Mouse (Mus musculus) erythroblast, embryonic 14.5 days (primary cell): Measurements from ENCODE around the gene Rdh16f2. TPM values are rescaled to one million over a fixed set of nuclear protein-coding genes. Genes with fewer than 3 reads are reported as not detected.
"Not testable (repeated sequence)": the region's sequence is repeated elsewhere in the genome, so short reads cannot be mapped to it uniquely, and the experiment has no call there.

ENCODE experiments used
- H3K27me3 ChIP-seq: 2 replicates; pipeline ENCODE4 v1.6.1; 2012; ENCODE audit warnings: inconsistent platforms; ENCODE audit not compliant: control insufficient read depth
- H3K36me3 ChIP-seq: 2 replicates; pipeline ENCODE4 v1.6.1; 2012; ENCODE audit warnings: mild to moderate bottlenecking, inconsistent platforms; ENCODE audit not compliant: control insufficient read depth
- H3K4me1 ChIP-seq: 2 replicates; pipeline ENCODE4 v1.6.1; 2012; ENCODE audit warnings: inconsistent platforms; ENCODE audit not compliant: control insufficient read depth
- H3K4me3 ChIP-seq: replicated peaks from 2 replicates; pipeline ENCODE3; 2012; ENCODE audit warnings: moderate library complexity, mild to moderate bottlenecking, inconsistent platforms
- H3K9me3 ChIP-seq: 2 replicates; pipeline ENCODE4 v1.6.1; 2012; ENCODE audit warnings: low read length, inconsistent platforms, mixed read lengths; ENCODE audit not compliant: control insufficient read depth
- GATA1 ChIP-seq: IDR thresholded peaks from 2 replicates; pipeline ENCODE4 v1.6.1; 2012; ENCODE audit warnings: low read length, inconsistent platforms, mixed read lengths
- TAL1 ChIP-seq: IDR thresholded peaks from 3 replicates; pipeline ENCODE4 v1.6.1; 2012; ENCODE audit warnings: low read length, inconsistent platforms, mixed read lengths
- polyA plus RNA-seq: library from polyadenylated mRNA; stranded (reverse); fragments of >175 nt; gene quantifications from 2 replicates; pipeline ENCODE4 v1.2.3, GENCODE M21; 2012

Rdh16f2 gene
- polyA plus RNA-seq, 1 experiment: not detected

GRCm38 (mm10) chr10:127903116-127903515 is 36.8 kb downstream of the Rdh16f2 start:
- H3K4me1 ChIP-seq: no peaks in the 10 kb centered on the region
- no peaks in the 10 kb centered on the region for H3K9me3 ChIP-seq
- no peak overlapping the region for H3K4me3 ChIP-seq
- no peaks in the 10 kb centered on the region for H3K36me3 ChIP-seq
- H3K27me3 ChIP-seq: no peaks in the 10 kb centered on the region
- no peak for TF ChIP-seq GATA1
- no peak for TF ChIP-seq TAL1

GRCm38 (mm10) chr10:127904718-127905446 is 38.6 kb downstream of the Rdh16f2 start:
- TF ChIP-seq TAL1: no peak
- no peak for TF ChIP-seq GATA1
- no peaks in the 10 kb centered on the region for H3K9me3 ChIP-seq
- no peaks in the 10 kb centered on the region for H3K36me3 ChIP-seq
- H3K4me3 ChIP-seq: no peak overlapping the region
- no peaks in the 10 kb centered on the region for H3K4me1 ChIP-seq
- no peaks in the 10 kb centered on the region for H3K27me3 ChIP-seq

- Histone ChIP-seq H3K4me1 (no peaks in the 10 kb centered on the region), H3K4me3 (no peak overlapping the region), H3K9me3 (no peaks in the 10 kb centered on the region), H3K36me3 (no peaks in the 10 kb centered on the region), H3K27me3 (no peaks in the 10 kb centered on the region)
- TF ChIP-seq TAL1: no peak
- TF ChIP-seq GATA1: no peak
Observed at GRCm38 (mm10) chr10:127906138-127906537, 39.9 kb downstream of the Rdh16f2 start.

GRCm38 (mm10) chr10:127907386-127907951 is 41.2 kb downstream of the Rdh16f2 start:
- no peaks in the 10 kb centered on the region for H3K36me3 ChIP-seq
- TF ChIP-seq GATA1 (no peak), TAL1 (no peak)
- no peaks in the 10 kb centered on the region for H3K27me3 ChIP-seq
- H3K9me3 ChIP-seq: no peaks in the 10 kb centered on the region
- no peaks in the 10 kb centered on the region for H3K4me1 ChIP-seq
- no peak overlapping the region for H3K4me3 ChIP-seq

- Histone ChIP-seq H3K4me3 (no peak overlapping the region), H3K36me3 (no peaks in the 10 kb centered on the region), H3K4me1 (no peaks in the 10 kb centered on the region), H3K9me3 (peaks cover 8% of the 10 kb centered on the region), H3K27me3 (no peaks in the 10 kb centered on the region)
- TF ChIP-seq GATA1 (no peak), TAL1 (no peak)
Observed at GRCm38 (mm10) chr10:127915578-127915977, 49.3 kb downstream of the Rdh16f2 start.

GRCm38 (mm10) chr10:127917183-127917582 is 50.9 kb downstream of the Rdh16f2 start:
- not testable (repeated sequence) for H3K9me3 ChIP-seq, H3K27me3 ChIP-seq, H3K36me3 ChIP-seq, H3K4me1 ChIP-seq, H3K4me3 ChIP-seq

- no peaks in the 10 kb centered on the region for H3K36me3 ChIP-seq
- no peaks in the 10 kb centered on the region for H3K27me3 ChIP-seq
- H3K4me3 ChIP-seq: no peak overlapping the region
- no peak for TF ChIP-seq TAL1
- peaks cover 8% of the 10 kb centered on the region for H3K9me3 ChIP-seq
- no peaks in the 10 kb centered on the region for H3K4me1 ChIP-seq
Observed at GRCm38 (mm10) chr10:127917651-127918050, 51.4 kb downstream of the Rdh16f2 start.

GRCm38 (mm10) chr10:127922241-127922640 is 56.0 kb downstream of the Rdh16f2 start:
- H3K9me3 ChIP-seq: no peaks in the 10 kb centered on the region
- TF ChIP-seq GATA1 (no peak), TAL1 (no peak)
- no peak overlapping the region for H3K4me3 ChIP-seq
- no peaks in the 10 kb centered on the region for H3K36me3 ChIP-seq
- no peaks in the 10 kb centered on the region for H3K4me1 ChIP-seq
- no peaks in the 10 kb centered on the region for H3K27me3 ChIP-seq

GRCm38 (mm10) chr10:127923024-127923423 is 56.8 kb downstream of the Rdh16f2 start:
- Histone ChIP-seq H3K4me3 (no peak overlapping the region), H3K4me1 (no peaks in the 10 kb centered on the region), H3K27me3 (no peaks in the 10 kb centered on the region), H3K9me3 (no peaks in the 10 kb centered on the region), H3K36me3 (no peaks in the 10 kb centered on the region)
- no peak for TF ChIP-seq TAL1
- no peak for TF ChIP-seq GATA1
